Mouse (Mus musculus) thymus, adult 2 months (tissue): ENCODE measurements at regions not wholly inside any gene's neighbourhood (a gene's known extent, or its start where the extent isn't known, plus 50 kb on each side); places are given as distances from the start of the nearest gene placed in this dataset.

ENCODE experiments used
- DNase-seq: peaks from one replicate; pipeline ENCODE4 v3.0.0; 2021
- H3K27ac ChIP-seq: fragments of 200-500 bp; 2 replicates; pipeline ENCODE4 v1.5.1; 2012; ENCODE audit warnings: low read length, control low read depth; ENCODE audit not compliant: control insufficient read depth, insufficient read depth
- H3K27me3 ChIP-seq: fragments of 200-500 bp; 2 replicates; pipeline ENCODE4 v1.6.1; 2012; ENCODE audit warnings: mild to moderate bottlenecking, low read length, moderate library complexity, mixed read lengths; ENCODE audit not compliant: control insufficient read depth, insufficient read depth
- H3K36me3 ChIP-seq: fragments of 200-500 bp; 2 replicates; pipeline ENCODE4 v1.6.1; 2012; ENCODE audit warnings: mild to moderate bottlenecking, low read length, moderate library complexity; ENCODE audit not compliant: control insufficient read depth, insufficient read depth
- H3K4me1 ChIP-seq: fragments of 200-500 bp; replicated peaks from 2 replicates; pipeline ENCODE4 v1.6.1; 2012; ENCODE audit warnings: low read length; ENCODE audit not compliant: control insufficient read depth, insufficient read depth
- H3K4me3 ChIP-seq: fragments of 200-500 bp; 2 replicates; pipeline ENCODE4 v1.5.1; 2012; ENCODE audit warnings: mild to moderate bottlenecking, low read length, control low read depth, moderate library complexity; ENCODE audit not compliant: control insufficient read depth, insufficient read depth
- CTCF ChIP-seq: fragments of 200-500 bp; IDR thresholded peaks from 2 replicates; pipeline ENCODE4 v1.5.1; 2012; ENCODE audit warnings: mild to moderate bottlenecking, control low read depth, low read length, moderate library complexity, borderline replicate concordance; ENCODE audit not compliant: control insufficient read depth, poor library complexity, insufficient read depth; ENCODE audit errors: extremely low read depth
- POLR2A ChIP-seq: fragments of 200-500 bp; IDR thresholded peaks from 2 replicates; pipeline ENCODE4 v1.6.1; 2012; ENCODE audit warnings: mild to moderate bottlenecking, low read length, control low read depth, moderate library complexity; ENCODE audit not compliant: control insufficient read depth, poor library complexity, insufficient read depth; ENCODE audit errors: extremely low read depth
- WGBS: fragments of 180-500 bp; shearing (Covaris S2); methylation state at CpG from one replicate; pipeline ENCODE4 v1.1.7; 2018; 5-methylcytosine and 5-hydroxymethylcytosine counted together

DNA sequence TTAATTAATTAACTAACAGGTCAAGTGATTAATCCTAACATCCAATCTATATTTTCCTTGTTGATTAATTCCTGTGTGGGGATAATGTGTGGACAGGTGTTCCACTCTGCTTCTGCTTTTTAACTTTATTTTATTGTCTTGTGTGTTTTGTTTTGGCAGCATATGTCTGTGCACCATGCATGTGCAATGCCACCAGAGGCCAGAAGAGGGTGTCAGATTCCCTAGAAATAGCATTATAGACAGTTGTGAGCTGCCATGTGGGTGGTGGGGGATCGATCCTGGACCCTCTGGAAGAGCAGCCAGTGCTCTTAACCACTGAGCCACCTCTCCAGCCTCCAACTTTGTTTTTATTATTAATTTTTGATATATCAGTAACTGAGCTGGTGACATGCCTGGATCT lies 65.6 kb downstream of the En1 start:
- Histone ChIP-seq H3K27me3 (no peaks in the 10 kb centered on the region), H3K4me3 (no peak overlapping the region), H3K4me1 (no peaks in the 10 kb centered on the region), H3K27ac (no peak overlapping the region), H3K36me3 (no peaks in the 10 kb centered on the region)
- no peak for DNase-seq
- TF ChIP-seq POLR2A, result no peak
- no peak for TF ChIP-seq CTCF
- 81% methylated on average over 1 of the region's 1 CpGs for WGBS

DNA sequence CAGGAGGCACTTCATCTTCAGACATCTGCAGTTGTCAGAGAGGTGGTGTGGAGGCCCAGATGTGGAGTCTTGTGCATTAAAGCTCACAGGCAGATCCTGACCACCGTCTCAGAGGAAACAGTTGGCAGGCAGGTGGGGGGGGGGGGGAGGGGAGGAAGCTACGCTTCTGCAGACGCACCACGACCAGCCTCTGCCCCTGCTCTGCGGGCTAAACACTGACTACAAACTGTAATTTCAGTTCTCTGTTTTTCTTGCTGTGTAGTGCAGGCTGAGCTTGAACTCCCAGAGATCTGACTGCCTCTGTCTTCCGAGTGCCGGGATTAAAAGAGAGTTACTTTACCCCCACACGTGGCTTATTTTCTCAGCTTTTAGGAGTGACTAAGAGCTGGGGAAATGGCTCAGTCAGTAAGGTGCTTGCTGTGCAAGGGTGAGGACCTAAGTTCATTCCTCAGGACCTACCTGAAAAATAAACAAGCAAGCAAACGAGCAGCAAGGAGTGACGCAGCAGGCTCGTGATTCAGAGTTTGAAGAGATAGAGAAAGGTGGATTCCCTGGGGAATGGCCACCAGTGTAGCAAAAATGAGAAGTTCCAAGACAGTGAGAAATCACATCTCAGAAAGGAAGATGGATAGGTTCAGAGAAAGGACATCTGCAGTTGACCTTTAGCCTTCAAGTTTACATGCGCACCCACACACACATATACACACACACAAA lies 81.5 kb downstream of the En1 start:
- Histone ChIP-seq H3K27ac (no peak overlapping the region), H3K27me3 (no peaks in the 10 kb centered on the region), H3K36me3 (no peaks in the 10 kb centered on the region), H3K4me3 (no peak overlapping the region), H3K4me1 (no peaks in the 10 kb centered on the region)
- WGBS, result 29% methylated on average over 12 of the region's 12 CpGs
- TF ChIP-seq POLR2A, result no peak
- no peak for TF ChIP-seq CTCF
- DNase-seq, result no peak

DNA sequence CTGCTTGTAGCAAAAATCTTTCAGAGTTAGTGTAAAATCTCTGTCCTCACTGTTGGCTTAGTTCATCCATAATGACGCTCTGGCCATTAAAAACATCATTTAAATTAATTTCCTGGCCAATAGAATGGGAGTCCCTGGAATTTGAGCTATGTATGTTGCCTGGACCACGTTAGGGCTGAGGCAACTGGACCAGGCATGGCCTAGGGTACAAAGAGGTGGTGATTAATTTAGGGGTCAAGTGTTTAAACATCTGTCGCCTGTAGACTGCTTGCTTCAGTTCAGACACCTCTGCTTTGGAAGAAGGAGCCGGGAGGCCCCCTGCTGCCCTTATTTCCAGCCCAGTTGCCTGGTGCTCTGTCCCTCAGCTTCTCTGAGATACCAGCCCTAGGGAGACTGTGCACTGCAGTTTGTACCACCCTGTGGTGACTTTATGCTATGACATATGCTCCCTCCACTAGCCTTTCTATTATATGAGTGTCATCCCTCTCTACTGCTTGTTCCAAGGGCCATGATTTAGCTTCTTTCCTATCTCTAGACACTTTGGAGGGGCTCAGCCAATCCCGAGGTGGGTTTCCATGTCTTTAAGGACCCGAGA lies 83.5 kb downstream of the En1 start:
- Histone ChIP-seq H3K27me3 (no peaks in the 10 kb centered on the region), H3K27ac (no peak overlapping the region), H3K4me3 (no peak overlapping the region), H3K4me1 (no peaks in the 10 kb centered on the region), H3K36me3 (no peaks in the 10 kb centered on the region)
- TF ChIP-seq CTCF (no peak), POLR2A (no peak)
- no peak for DNase-seq
- WGBS, result 66% methylated on average over 6 of the region's 6 CpGs

DNA sequence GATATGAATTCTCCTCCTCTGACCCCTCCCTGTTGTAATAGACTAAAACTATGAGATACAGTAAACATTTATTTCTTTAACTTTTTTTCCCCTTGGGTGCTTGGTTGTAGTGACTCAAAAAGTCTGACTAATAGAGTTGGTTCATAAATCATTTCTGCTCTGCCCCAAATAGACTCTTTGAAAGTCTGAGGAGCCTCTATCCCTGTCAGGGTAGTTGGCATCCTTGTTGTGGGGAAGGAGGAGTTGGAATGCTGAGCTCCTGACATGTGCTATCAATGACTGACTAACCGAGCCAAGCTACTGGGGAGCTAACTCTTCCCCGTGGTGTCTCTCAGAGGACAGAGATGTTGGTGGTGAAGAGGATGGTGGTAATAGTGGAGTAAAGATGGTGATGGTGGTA lies 89.4 kb downstream of the En1 start:
- no peaks in the 10 kb centered on the region for H3K27me3 ChIP-seq
- no peaks in the 10 kb centered on the region for H3K4me1 ChIP-seq
- TF ChIP-seq CTCF (no peak), POLR2A (no peak)
- no peak overlapping the region for H3K27ac ChIP-seq
- no peak for DNase-seq
- no peak overlapping the region for H3K4me3 ChIP-seq
- H3K36me3 ChIP-seq, result no peaks in the 10 kb centered on the region
- WGBS, result 94% methylated on average over 2 of the region's 2 CpGs

DNA sequence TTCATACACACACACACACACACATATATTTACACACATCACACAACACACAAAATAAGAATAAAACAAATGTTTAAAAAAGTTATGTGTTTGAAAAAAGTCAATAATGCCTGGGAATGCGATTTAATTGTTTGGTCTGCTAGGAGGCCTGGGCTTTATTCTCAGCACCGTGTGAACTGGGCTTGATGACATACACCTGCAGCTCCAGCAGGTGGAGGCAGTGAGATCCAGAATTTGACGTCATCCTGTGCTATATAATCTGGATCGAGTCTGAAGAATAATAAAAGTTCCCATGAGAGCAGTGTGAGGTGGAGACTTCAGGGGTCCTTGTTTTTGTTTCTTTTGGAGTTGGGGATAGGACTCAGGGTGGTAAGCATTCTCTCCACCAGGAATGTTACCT lies 96.0 kb downstream of the En1 start:
- Histone ChIP-seq H3K27ac (no peak overlapping the region), H3K36me3 (no peaks in the 10 kb centered on the region), H3K27me3 (no peaks in the 10 kb centered on the region), H3K4me3 (no peak overlapping the region), H3K4me1 (no peaks in the 10 kb centered on the region)
- DNase-seq, result no peak
- 88% methylated on average over 4 of the region's 4 CpGs for WGBS
- TF ChIP-seq POLR2A (no peak), CTCF (no peak)

DNA sequence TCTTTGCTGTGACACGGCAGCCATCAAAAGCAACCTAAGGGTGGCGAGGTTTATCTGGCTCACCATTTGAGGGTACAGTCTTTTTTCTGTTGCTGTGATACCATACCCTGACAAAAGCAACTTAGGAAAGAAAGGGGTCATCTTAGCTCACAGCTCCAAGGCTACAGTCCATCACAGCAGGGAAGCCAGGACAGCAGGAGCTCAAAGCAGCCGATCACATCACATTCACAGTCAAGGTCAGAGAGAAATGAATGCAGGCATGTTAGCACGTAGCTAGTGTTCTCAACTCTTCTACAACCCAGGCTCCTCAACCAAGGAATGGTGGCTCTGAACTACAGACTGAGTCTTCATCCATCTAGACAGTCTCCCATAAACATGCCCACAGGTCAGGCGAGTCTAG lies 102.0 kb downstream of the En1 start:
- Histone ChIP-seq H3K4me1 (no peaks in the 10 kb centered on the region), H3K4me3 (no peak overlapping the region), H3K27me3 (no peaks in the 10 kb centered on the region), H3K36me3 (no peaks in the 10 kb centered on the region), H3K27ac (no peak overlapping the region)
- 91% methylated on average over 5 of the region's 5 CpGs for WGBS
- DNase-seq, result no peak
- TF ChIP-seq CTCF (no peak), POLR2A (no peak)
